Mouse (Mus musculus) thymus, postnatal 36 days (tissue): ENCODE data around the gene Btbd9.

Experiments
- DNase-seq, 2 experiments: peaks; one replicate each; pipeline ENCODE4 v3.0.0; 2022; ENCODE audit warnings: mixed read lengths in 2 of 2

The Btbd9 gene

GRCm38 (mm10) chr17:30597786-30598185 is 21.5 kb upstream of the Btbd9 start:
- DNase-seq, result no peak

- no peak for DNase-seq
Observed at GRCm38 (mm10) chr17:30594846-30595245, 18.6 kb upstream of the Btbd9 start.

GRCm38 (mm10) chr17:30594407-30594806 is 18.1 kb upstream of the Btbd9 start:
- DNase-seq, result no peak

- peak; percentile 57 to 62 for DNase-seq
Observed at GRCm38 (mm10) chr17:30590417-30591198, 14.3 kb upstream of the Btbd9 start.

DNA sequence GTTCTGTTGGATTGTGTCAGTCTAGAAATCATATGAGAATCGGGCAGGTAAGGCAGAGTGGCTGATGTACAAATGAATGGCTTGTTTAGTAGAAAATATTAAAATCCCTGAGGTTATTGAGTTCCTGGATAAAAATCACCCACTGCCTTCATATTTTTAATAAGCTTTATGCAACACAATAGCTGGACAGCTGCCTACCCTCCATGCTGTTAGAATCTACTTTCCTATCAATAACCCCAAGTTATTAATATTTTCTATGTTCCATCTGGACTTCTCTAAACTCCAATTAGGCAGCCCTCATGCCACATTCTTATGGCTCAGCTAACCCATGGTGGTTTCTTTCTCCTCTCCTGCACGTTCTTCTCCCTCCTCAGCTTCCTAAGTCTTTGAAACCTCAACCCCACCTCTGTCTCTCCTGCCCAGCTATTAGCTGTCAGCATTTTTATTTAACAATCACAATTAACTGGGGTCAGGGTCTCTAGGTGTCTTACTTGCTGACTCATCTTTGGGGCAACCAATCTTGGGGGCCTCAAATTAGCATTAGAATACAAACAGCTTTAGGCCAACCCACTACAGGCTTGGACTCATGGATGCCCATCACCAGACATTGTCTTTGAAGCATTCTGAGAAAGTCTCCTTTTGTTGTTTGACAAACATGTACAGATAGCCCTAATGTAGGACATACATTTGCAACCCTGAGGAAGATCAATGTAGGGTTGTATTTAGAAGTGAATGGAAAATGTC is 7.1 kb upstream of the Btbd9 start:
- DNase-seq, result no peak

DNA sequence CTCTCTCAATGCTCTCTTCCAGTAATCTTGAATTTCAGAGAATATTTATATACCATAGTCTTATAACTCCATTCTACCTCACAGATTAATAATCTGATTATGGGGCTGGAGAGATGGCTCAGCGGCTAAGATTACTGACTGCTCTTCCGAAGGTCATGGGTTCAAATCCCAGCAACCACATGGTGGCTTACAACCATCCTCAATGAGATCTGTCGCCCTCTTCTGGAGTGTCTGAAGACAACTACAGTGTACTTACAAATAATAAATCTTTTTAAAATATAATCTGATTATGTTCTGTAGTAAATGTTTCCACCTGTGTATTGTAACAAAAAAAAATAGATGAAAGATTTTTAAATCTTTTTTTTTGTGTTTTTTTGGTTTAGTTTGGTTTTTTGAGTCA is 6.0 kb upstream of the Btbd9 start:
- DNase-seq, result no peak

GRCm38 (mm10) chr17:30581201-30581600 is 4.9 kb upstream of the Btbd9 start:
- no peak for DNase-seq

- no peak for DNase-seq
Observed at GRCm38 (mm10) chr17:30580781-30581180, 4.5 kb upstream of the Btbd9 start.

- peak in 1 of 2 experiments; percentile 26 for DNase-seq
Observed at GRCm38 (mm10) chr17:30576946-30577345, 658 bp upstream of the Btbd9 start.

- DNase-seq, result peak; percentile 61 to 71
Observed at GRCm38 (mm10) chr17:30575121-30575904, 975 bp downstream of the Btbd9 start.

DNA sequence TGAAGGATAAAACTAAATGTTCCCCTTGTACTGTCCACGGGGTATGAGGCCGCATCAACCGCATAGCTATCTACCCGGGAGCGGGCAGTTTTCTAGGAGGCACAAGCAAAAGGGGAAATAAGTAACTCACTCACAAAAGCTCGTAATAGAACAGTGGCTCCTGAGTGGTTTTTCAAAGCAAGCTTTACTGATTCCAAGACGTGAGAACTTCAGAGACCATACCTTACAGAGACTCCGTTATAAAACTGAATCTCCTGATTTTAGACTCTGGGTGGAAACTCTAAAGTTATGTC is 1.6 kb downstream of the Btbd9 start:
- no peak for DNase-seq

DNA sequence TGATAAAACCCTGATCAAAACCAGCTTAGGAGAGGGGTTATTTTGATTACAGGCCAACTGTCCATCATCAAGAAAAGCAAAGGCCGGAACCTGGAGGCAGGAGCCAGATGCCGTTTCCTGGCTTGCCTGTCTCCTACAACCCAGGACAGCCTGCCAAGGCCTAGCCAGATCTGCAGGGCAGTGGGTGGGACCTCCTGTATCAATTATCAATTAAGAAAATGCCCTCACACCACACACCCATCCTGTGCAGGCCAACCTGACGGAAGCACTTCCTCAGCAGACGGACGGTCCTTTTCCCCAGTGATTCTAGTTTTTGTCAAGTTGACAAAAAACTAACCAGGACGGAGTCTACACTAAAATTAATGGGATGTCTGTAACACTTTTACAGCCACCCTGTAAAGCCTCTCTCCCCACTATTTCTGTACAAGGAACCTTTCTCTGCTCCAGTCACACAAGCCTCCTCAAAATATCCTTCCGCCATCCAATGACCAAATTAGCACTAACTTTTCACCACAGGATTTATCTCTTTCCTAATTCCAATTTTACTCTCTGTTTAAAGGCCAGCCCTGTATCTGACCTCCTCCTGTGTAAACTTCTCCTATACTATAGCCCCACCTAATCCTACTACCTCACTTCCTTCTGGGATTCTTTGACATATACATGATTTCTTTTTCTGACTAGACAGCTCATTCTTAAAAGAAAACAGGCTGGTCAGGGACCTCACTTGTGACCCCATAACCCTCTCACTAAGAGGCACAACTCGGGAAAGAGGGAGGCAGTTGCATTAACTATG is 2.1 kb downstream of the Btbd9 start:
- no peak for DNase-seq

DNA sequence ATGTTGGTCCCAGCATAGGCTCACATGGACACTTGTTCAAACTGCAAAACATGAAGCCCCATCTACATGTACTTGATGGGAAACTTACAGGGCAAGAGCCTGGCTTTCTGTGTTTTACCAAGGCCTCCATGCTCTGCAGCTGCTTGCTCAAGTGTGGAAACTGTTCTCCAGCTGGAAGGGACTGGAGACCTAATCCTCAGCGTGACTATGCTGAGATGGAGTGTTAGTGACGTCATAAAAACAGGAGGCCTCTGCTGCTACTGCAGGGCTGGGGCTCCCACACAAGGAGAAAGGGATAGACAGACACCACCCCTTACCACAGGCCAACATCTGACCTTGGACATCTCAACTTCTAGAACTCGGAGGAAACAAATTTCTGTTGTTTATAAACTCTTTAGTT is 5.3 kb downstream of the Btbd9 start:
- DNase-seq, result no peak

- no peak for DNase-seq
Observed at GRCm38 (mm10) chr17:30570173-30570572, 6.1 kb downstream of the Btbd9 start.

DNA sequence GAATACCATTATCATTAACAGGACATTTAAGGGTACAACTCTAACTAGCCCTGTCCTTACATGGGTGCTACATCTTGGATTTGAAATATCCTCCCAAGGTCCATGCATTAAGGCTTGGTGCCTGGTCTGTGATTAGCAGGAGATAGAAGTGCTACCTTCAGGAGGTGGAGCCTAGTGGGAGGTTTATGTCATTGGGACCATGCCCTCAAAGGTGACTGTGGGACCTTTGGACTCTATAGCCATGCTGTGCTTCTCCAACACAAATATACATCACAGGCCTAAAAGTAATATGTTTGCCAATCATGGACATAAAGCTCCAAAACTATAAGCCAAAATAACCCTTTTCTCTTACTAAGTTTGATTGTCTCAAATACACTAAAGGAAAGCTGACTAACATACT is 7.8 kb downstream of the Btbd9 start:
- no peak for DNase-seq

- no peak for DNase-seq
Observed at GRCm38 (mm10) chr17:30564971-30565370, 11.3 kb downstream of the Btbd9 start.

DNA sequence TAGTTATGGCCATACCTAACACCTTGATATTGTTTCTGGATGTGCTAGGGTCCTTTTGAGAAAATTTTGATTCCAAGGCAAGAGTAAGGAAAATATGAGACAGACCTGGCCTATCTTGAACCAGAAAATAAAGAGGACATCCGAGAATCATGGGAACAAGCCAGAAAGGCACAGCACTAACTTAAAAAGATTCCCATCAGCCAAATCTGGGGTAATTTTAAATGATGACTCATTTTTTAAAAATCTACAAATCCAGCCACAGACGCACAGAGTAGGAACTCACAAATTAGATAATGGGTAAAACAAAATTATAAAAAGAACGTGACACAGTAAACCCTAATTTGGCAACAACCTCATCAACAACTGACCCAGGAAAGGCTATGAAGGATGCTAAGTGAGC is 11.9 kb downstream of the Btbd9 start:
- DNase-seq, result no peak

DNA sequence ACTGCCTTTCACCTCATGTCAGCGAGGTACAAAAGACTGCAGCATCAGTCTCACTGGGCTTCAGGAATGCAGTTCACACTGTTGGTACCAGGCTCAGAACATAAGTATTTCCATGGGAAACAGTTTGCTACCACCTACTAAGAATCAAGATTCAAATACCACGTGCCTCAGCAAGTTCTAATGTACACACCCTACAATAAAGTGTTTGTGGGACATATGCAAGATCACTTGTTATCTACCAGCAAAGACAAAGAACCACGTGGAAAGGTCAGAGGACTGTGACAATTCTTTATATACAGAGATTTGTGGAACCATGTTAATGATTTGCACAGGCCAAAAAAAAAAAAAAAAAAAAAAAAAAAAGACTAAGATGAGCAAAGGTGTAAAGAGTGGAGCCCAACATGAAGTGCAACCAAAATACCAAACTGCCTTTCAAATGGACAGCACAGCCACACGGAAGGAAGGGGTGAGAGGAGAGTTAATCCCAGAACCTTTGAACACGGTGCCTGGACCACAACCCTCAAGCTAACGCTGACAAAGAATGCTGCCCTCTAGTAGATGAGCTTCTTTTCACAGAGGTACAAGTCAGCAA is 12.7 kb downstream of the Btbd9 start:
- no peak for DNase-seq

- DNase-seq, result no peak
Observed at GRCm38 (mm10) chr17:30562770-30563169, 13.5 kb downstream of the Btbd9 start.

- DNase-seq, result peak; percentile 87 to 91
Observed at GRCm38 (mm10) chr17:30559536-30559935, 16.8 kb downstream of the Btbd9 start.

DNA sequence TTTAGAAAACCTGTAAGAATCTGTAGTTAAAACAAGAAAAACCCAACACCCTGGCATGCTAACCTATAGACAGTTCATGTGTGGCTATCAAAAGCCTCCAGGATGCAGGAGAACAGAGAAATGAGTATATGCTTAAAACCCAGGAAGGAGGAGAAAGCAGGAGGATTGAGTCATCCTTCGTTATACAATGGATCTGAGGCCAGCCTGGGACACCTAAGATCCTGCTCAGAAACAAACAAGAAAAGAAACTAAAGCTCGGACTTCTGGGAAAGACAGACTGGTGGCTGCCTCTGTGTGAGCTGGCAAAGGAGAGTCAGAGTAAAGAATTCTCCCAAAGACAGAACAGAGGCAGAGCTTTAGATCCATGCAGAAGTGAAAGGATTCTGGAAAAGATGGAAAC is 17.7 kb downstream of the Btbd9 start:
- no peak for DNase-seq

- no peak for DNase-seq
Observed at GRCm38 (mm10) chr17:30556512-30556911, 19.8 kb downstream of the Btbd9 start.
